Mouse (Mus musculus) heart, postnatal 10 days (tissue): ENCODE results near the gene Taf1c. TPM values are rescaled to one million over a fixed set of nuclear protein-coding genes. Genes with fewer than 3 reads are reported as not detected.

Experiments used
- DNase-seq, 2 experiments: peaks; one replicate each; pipeline ENCODE4 v3.0.0; 2021
- intact Hi-C: fragments of 180-260 bp; cut with DNase I; formaldehyde crosslinking; loops from one replicate; pipeline ENCODE4 v1.15.1; 2025
- total RNA-seq, 2 experiments: library from RNA; stranded (reverse); gene quantifications; 2 replicates each; pipeline ENCODE4 v1.2.3; 2021

Gene Taf1c
- total RNA-seq, 2 experiments from 2014 or later: 3.9 to 4.7 TPM

DNA sequence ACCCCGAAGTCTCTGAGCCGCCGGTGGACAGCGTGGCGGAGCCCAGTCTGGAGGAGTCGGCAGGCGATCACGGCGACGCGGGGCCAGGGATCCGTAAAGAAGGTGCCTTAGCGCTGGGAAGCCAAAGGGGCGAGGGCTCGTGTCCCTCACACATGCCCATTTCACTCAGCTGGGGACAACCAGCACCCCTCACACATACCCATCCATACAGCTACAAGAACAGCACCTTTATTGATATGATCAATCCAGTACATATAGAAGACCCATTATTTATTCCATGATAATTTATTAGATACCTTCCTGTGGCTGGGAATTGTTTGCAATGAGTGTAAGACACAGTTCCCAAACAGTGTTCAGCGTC, 29.7 kb downstream of the Taf1c start:
- intact Hi-C loops: loop anchor here (2.0 kb wide), 2 partner anchors 17 to 29 kb away; partner anchors contain the start of genes Mbtps1 and Taf1c

GRCm38 (mm10) chr8:119574437-119575365, 30.3 kb downstream of the Taf1c start, which contains the start of the genes Hsdl1 and Dnaaf1:
Gene Hsdl1 (minus strand): TSS chr8:119575183.
Gene Dnaaf1 (plus strand): TSS chr8:119575235.
- DNase-seq: peak; percentile 97 to 98
- intact Hi-C loops: loop anchor here (2.0 kb wide), 2 partner anchors 16 to 30 kb away; partner anchors contain the start of genes Mbtps1 and Taf1c

More for the DNA sequence above, 29.7 kb downstream of the Taf1c start:
- no peak for DNase-seq

- intact Hi-C loops: no loop called here
- no peak for DNase-seq
Measured at GRCm38 (mm10) chr8:119572411-119572810, 32.6 kb downstream of the Taf1c start.

GRCm38 (mm10) chr8:119571135-119571534, 33.9 kb downstream of the Taf1c start:
- intact Hi-C loops: no loop called here
- DNase-seq: no peak

- DNase-seq: no peak
- intact Hi-C loops: no loop called here
Measured at GRCm38 (mm10) chr8:119569881-119570280, 35.1 kb downstream of the Taf1c start.

- intact Hi-C loops: no loop called here
- DNase-seq: no peak
Measured at GRCm38 (mm10) chr8:119568951-119569350, 36.1 kb downstream of the Taf1c start.

GRCm38 (mm10) chr8:119568251-119568650, 36.8 kb downstream of the Taf1c start:
- DNase-seq: no peak
- intact Hi-C loops: no loop called here

DNA sequence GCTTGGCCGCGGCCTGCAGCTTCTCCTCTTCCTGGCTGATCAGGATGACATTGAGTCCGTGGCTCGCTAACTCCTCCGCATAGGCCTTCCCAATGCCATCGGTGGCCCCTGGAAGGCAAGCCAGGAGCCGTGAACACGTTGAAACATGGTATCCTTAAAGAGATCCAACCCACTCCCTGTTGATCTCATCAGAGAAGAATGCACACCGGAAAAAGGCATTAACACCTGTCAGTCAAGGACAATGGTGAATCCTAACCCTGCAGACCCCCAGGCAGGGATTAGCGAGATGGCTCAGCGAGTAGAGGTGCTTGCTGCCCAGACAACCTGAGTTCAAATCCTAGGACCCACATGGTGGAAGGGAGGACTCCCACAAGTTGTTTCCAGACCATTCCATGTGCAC, 38.7 kb downstream of the Taf1c start:
- DNase-seq: no peak
- intact Hi-C loops: no loop called here

GRCm38 (mm10) chr8:119563849-119564251, 41.2 kb downstream of the Taf1c start:
- intact Hi-C loops: no loop called here
- no peak for DNase-seq

GRCm38 (mm10) chr8:119559402-119559720, 45.7 kb downstream of the Taf1c start:
- intact Hi-C loops: loop anchor here (2.0 kb wide), 2 partner anchors 15 to 45 kb away; partner anchors contain the start of genes Dnaaf1, Hsdl1 and Taf1c
- DNase-seq: no peak

- DNase-seq: peak; percentile 99
Measured at GRCm38 (mm10) chr8:119558603-119559401, 46.2 kb downstream of the Taf1c start, which contains the start of gene Mbtps1. Gene Mbtps1 (minus strand): TSS chr8:119558735.

GRCm38 (mm10) chr8:119557821-119558602, 47.0 kb downstream of the Taf1c start:
- peak; percentile 24 to 32 for DNase-seq
- intact Hi-C loops: loop anchor here (2.0 kb wide), 2 partner anchors 17 to 47 kb away; partner anchors contain the start of genes Dnaaf1, Hsdl1 and Taf1c

More at GRCm38 (mm10) chr8:119558603-119559401, 46.2 kb downstream of the Taf1c start, which contains the start of gene Mbtps1:
- intact Hi-C loops: loop anchor here (2.0 kb wide), 2 partner anchors 16 to 46 kb away; partner anchors contain the start of genes Dnaaf1, Hsdl1 and Taf1c

- intact Hi-C loops: no loop called here
Measured at GRCm38 (mm10) chr8:119557132-119557531, 47.9 kb downstream of the Taf1c start.

DNA sequence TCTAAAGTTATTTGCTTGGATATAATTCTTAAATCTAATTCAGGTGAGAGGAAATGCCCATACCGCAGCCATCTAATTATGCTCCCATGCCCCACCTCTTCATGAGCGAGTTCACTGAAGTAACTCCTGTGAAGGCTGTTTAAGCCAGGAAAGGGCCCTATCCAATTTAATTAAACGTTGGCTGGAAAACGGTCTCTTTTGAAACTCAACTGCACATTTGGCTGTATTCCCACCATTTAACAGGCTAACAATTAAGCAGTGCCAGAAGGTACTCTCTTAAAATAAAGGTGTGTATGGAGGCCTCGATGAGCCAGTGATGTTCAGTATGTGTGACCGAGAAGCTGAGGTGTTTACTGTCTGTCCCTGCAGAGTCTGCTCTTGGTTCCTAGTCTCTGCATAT, 49.2 kb downstream of the Taf1c start:
- intact Hi-C loops: no loop called here
- no peak for DNase-seq

More at GRCm38 (mm10) chr8:119557132-119557531, 47.9 kb downstream of the Taf1c start:
- DNase-seq: no peak

GRCm38 (mm10) chr8:119552967-119553366, 52.1 kb downstream of the Taf1c start:
- intact Hi-C loops: no loop called here
- DNase-seq: no peak

DNA sequence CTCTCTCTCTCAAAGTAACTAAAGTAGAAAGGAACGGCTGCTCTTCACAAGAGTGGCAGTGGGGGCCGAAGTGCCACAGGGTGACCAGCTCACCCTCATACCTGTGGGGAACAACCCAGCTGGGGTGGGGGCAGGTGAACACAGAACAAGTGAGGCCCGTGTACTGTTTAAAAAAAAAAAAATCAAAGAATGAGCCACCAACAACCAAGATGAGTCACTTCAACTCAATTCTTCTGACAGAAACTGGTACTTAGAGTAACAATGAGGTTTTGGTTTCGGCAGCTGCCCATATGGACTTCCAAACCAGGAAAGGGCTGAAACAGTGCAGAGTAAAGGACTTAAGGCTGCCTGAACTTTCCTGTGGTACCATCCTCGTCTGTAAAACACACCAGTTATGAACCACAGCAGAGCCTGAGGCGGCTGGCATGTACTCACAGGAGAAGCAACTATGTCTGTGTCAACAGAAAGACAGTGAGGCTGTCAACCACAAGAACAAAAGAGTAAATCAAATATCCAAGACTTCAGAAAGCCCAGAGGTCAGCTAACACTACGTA, 56.4 kb downstream of the Taf1c start:
- no peak for DNase-seq
- intact Hi-C loops: no loop called here
